14 mouse cellular contexts compared by ENCODE assay signal in the genomic region with DNA sequence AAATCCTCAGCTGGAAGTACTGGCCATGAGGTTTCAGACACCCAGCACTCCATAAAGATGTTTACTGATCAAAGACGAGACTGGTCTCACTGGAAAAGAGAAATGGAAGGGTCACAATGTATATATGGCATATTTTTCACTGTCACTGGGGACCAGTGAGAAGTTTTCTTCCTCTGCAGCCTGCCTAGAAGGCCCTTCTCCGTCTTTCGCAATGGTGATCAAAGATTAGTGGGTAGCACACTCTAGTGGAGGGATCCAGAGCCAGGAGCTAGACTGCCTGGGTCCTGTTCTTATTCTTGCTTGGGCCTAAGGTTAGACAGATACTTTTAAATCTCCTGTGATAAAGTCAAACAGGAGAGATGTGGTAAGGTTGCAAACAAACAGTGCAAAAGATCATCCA.
DNase-seq lines count a peak whose midpoint lies in the region; ATAC-seq and TF ChIP-seq lines count a peak whose summit lies in the region.
"Had no signal": no experiment of that assay in that cellular context is flagged by ENCODE, and none has a peak within 500 bp of the region (broad histone marks: within the 10 kb centered on the region; RNA-seq: fewer than 3 reads in every experiment).

No protein-coding gene starts in this region.

- no peak overlapping the region for H3K4me3 ChIP-seq in heart, adult 2 months
- no peak overlapping the region for H3K4me3 ChIP-seq in limb, embryonic 14.5 days (replicated peaks; ENCODE audit: low read length)
- no peak overlapping the region for H3K4me3 ChIP-seq in limb, embryonic 10.5 days
- H3K4me3 ChIP-seq in embryonic facial prominence, embryonic 11.5 days (ENCODE audit: low read depth, low read length), result no peak overlapping the region
- H3K4me3 ChIP-seq: erythroblast, embryonic 14.5 days; liver, embryonic 15.5 days had no signal

- no peak for ATAC-seq in limb, embryonic 14.5 days (ENCODE audit: low FRiP score, low read depth)
- no peak for ATAC-seq in embryonic facial prominence, embryonic 11.5 days (replicated peaks; ENCODE audit: insufficient number of reproducible peaks, low FRiP score, low TSS enrichment, low read depth)
- ATAC-seq: CD4-positive, CD25-positive, alpha-beta regulatory T cell, adult 4 months had no signal

- no peak for TF ChIP-seq EP300 in heart, adult 2 months (IDR thresholded peaks at IDR 0.05; ENCODE audit: insufficient read depth, low read depth, low read length)

- H3K4me1 ChIP-seq in heart, adult 2 months (ENCODE audit: control insufficient read depth, insufficient read depth, low read length), result no peaks in the 10 kb centered on the region
- H3K4me1 ChIP-seq in limb, embryonic 14.5 days (ENCODE audit: control insufficient read depth, insufficient read depth, low read length), result no peaks in the 10 kb centered on the region
- H3K4me1 ChIP-seq in limb, embryonic 10.5 days, result peaks cover 2% of the 10 kb centered on the region; the same call in 1 of the 2 replicates
- H3K4me1 ChIP-seq in embryonic facial prominence, embryonic 11.5 days (ENCODE audit: control insufficient read depth, insufficient read depth, low read length), result no peaks in the 10 kb centered on the region
- H3K4me1 ChIP-seq: liver, embryonic 15.5 days had no signal

- no peaks in the 10 kb centered on the region for H3K36me3 ChIP-seq in heart, adult 2 months (ENCODE audit: control insufficient read depth, insufficient read depth, low read length)
- H3K36me3 ChIP-seq in limb, embryonic 14.5 days (ENCODE audit: control insufficient read depth, insufficient read depth, low read length), result no peaks in the 10 kb centered on the region
- no peaks in the 10 kb centered on the region for H3K36me3 ChIP-seq in limb, embryonic 10.5 days
- H3K36me3 ChIP-seq in embryonic facial prominence, embryonic 11.5 days (replicated peaks; ENCODE audit: control insufficient read depth, insufficient read depth, low read depth, low read length), result no peaks in the 10 kb centered on the region
- H3K36me3 ChIP-seq: liver, embryonic 15.5 days had no signal

- TF ChIP-seq CTCF in heart, adult 2 months (IDR thresholded peaks at IDR 0.05), result peak; percentile 25

- H3K4me2 ChIP-seq in limb, embryonic 14.5 days (replicated peaks; ENCODE audit: low read depth, low read length, severe bottlenecking), result no peak overlapping the region
- H3K4me2 ChIP-seq in embryonic facial prominence, embryonic 11.5 days (ENCODE audit: low read depth, low read length), result no peak overlapping the region
- H3K4me2 ChIP-seq: liver, embryonic 15.5 days had no signal

- H3K9ac ChIP-seq in heart, adult 2 months (ENCODE audit: low read depth, low read length), result no peak overlapping the region
- no peak overlapping the region for H3K9ac ChIP-seq in limb, embryonic 14.5 days (ENCODE audit: low read depth, low read length, severe bottlenecking)
- no peak overlapping the region for H3K9ac ChIP-seq in embryonic facial prominence, embryonic 11.5 days (replicated peaks; ENCODE audit: low read length)
- H3K9ac ChIP-seq: liver, embryonic 15.5 days had no signal

- TF ChIP-seq POLR2A in heart, adult 2 months (IDR thresholded peaks at IDR 0.05; ENCODE audit: insufficient read depth, low read depth, low read length), result no peak
- TF ChIP-seq POLR2A in limb, embryonic 14.5 days (IDR thresholded peaks at IDR 0.05; ENCODE audit: borderline replicate concordance, extremely low read depth, insufficient read depth, insufficient read length), result no peak

- intact Hi-C loops in heart, adult 2 months (cut with DNase I), result no loop called here
- intact Hi-C loops in heart, postnatal 14 days (cut with DNase I), result no loop called here

- no peaks in the 10 kb centered on the region for H3K79me2 ChIP-seq in heart, adult 2 months (replicated peaks; ENCODE audit: control insufficient read depth, insufficient read depth, low read length)

- 61% methylated on average over 3 of the region's 3 CpGs for WGBS in heart, adult 2 months
- WGBS in limb, embryonic 14.5 days, result 42% methylated on average over 3 of the region's 3 CpGs
- 54% methylated on average over 3 of the region's 3 CpGs for WGBS in limb, embryonic 10.5 days
- WGBS in embryonic facial prominence, embryonic 11.5 days, result 49% methylated on average over 3 of the region's 3 CpGs

- no peaks in the 10 kb centered on the region for H3K27me3 ChIP-seq in heart, adult 2 months (ENCODE audit: control insufficient read depth, insufficient read depth, low read length)
- H3K27me3 ChIP-seq in limb, embryonic 14.5 days (ENCODE audit: control insufficient read depth, insufficient read depth, low read length), result no peaks in the 10 kb centered on the region
- no peaks in the 10 kb centered on the region for H3K27me3 ChIP-seq in limb, embryonic 10.5 days (ENCODE audit: low read depth, poor library complexity, severe bottlenecking)
- no peaks in the 10 kb centered on the region for H3K27me3 ChIP-seq in embryonic facial prominence, embryonic 11.5 days (ENCODE audit: control insufficient read depth, insufficient read depth, low read length)
- H3K27me3 ChIP-seq: liver, embryonic 15.5 days had no signal

- no peak for DNase-seq in heart, adult 2 months
- no peak for DNase-seq in heart, postnatal 14 days
- peak; percentile 9 for DNase-seq in limb, embryonic 14.5 days (ENCODE audit: low spot score)
- no peak for DNase-seq in limb, embryonic 10.5 days (ENCODE audit: low spot score)
- DNase-seq in brain, adult 2 months (ENCODE audit: low read depth, low spot score), result peak; percentile 11
- DNase-seq in embryonic facial prominence, embryonic 11.5 days (ENCODE audit: low spot score), result peak; percentile 37
- DNase-seq in thymus, postnatal 4 days, result no peak
- DNase-seq in kidney, adult 11 months, result no peak
- DNase-seq: heart, postnatal 36 days; kidney, adult 2 months; lung, postnatal 4 days had no signal

- H3K27ac ChIP-seq in heart, adult 2 months, result no peak overlapping the region
- no peak overlapping the region for H3K27ac ChIP-seq in limb, embryonic 14.5 days (replicated peaks; ENCODE audit: low read depth, low read length)
- no peak overlapping the region for H3K27ac ChIP-seq in limb, embryonic 10.5 days
- H3K27ac ChIP-seq in embryonic facial prominence, embryonic 11.5 days (replicated peaks; ENCODE audit: low read depth, low read length), result no peak overlapping the region
- H3K27ac ChIP-seq: liver, embryonic 15.5 days had no signal

- H3K9me3 ChIP-seq in limb, embryonic 14.5 days (ENCODE audit: control insufficient read depth, low read length), result no peaks in the 10 kb centered on the region
- H3K9me3 ChIP-seq in limb, embryonic 10.5 days (replicated peaks), result no peaks in the 10 kb centered on the region
- no peaks in the 10 kb centered on the region for H3K9me3 ChIP-seq in embryonic facial prominence, embryonic 11.5 days (replicated peaks; ENCODE audit: control insufficient read depth, low read length)
- H3K9me3 ChIP-seq: liver, embryonic 15.5 days had no signal

Comparison
In these comparisons a context has a peak if more than half of its experiments do, and no peak if none do; other contexts are left out.
1. DNase-seq: peak in limb, embryonic 14.5 days (single experiment), brain, adult 2 months (single experiment) and embryonic facial prominence, embryonic 11.5 days (single experiment); none in heart, adult 2 months (0 of 2), heart, postnatal 14 days (0 of 2), limb, embryonic 10.5 days (single experiment), thymus, postnatal 4 days (single experiment) and kidney, adult 11 months (single experiment).